Mouse (Mus musculus) ES-Bruce4 (cell line): ENCODE data around the gene Usp39.

Source experiments
- CTCF ChIP-seq: IDR thresholded peaks from one replicate; pipeline ENCODE4 v1.8.1; 2011; ENCODE audit warnings: low read depth, low read length
- POLR2A ChIP-seq: IDR thresholded peaks from one replicate; pipeline ENCODE4 v1.8.1; 2011; ENCODE audit warnings: low read length; ENCODE audit not compliant: insufficient read depth

- TF ChIP-seq POLR2A: no peak
- no peak for TF ChIP-seq CTCF
Observed at GRCm38 (mm10) chr6:72354025-72354424, 9.0 kb upstream of the Usp39 start.
